Mouse (Mus musculus) midbrain, embryonic 15.5 days (tissue): ENCODE measurements around the gene Cdk14. TPM values are rescaled to one million over a fixed set of nuclear protein-coding genes. Genes with fewer than 3 reads are reported as not detected.

ENCODE experiments used
- ATAC-seq: fragments of 200-750 bp; cut with Nextera tagmentation; replicated peaks from 2 replicates; pipeline ENCODE4 v1.8.0; 2017; ENCODE audit warnings: moderate TSS enrichment
- H3K27ac ChIP-seq: fragments of 300-500 bp; sonication (generic); 2 replicates; pipeline ENCODE4 v1.5.1; 2015; ENCODE audit warnings: mild to moderate bottlenecking, inconsistent platforms
- H3K27me3 ChIP-seq: fragments of 300-500 bp; sonication (generic); replicated peaks from 2 replicates; pipeline ENCODE4 v1.6.1; 2015; ENCODE audit warnings: inconsistent platforms
- H3K36me3 ChIP-seq: fragments of 300-500 bp; sonication (generic); replicated peaks from 2 replicates; pipeline ENCODE4 v1.6.1; 2015; ENCODE audit warnings: inconsistent platforms
- H3K4me1 ChIP-seq: fragments of 300-500 bp; sonication (generic); 2 replicates; pipeline ENCODE4 v1.6.1; 2015; ENCODE audit warnings: inconsistent platforms
- H3K4me2 ChIP-seq: fragments of 300-500 bp; sonication (generic); 2 replicates; pipeline ENCODE4 v1.6.1; 2015; ENCODE audit warnings: inconsistent platforms, mild to moderate bottlenecking, moderate library complexity
- H3K4me3 ChIP-seq: fragments of 300-500 bp; sonication (generic); 2 replicates; pipeline ENCODE4 v1.5.1; 2015; ENCODE audit warnings: mild to moderate bottlenecking, inconsistent platforms
- H3K9ac ChIP-seq: fragments of 300-500 bp; sonication (generic); 2 replicates; pipeline ENCODE4 v1.6.1; 2015; ENCODE audit warnings: mild to moderate bottlenecking, inconsistent platforms
- H3K9me3 ChIP-seq: fragments of 300-500 bp; sonication (generic); 2 replicates; pipeline ENCODE4 v1.6.1; 2016; ENCODE audit warnings: inconsistent platforms
- WGBS: fragments of 180-500 bp; shearing (Covaris S2); methylation state at CpG from one replicate; pipeline ENCODE4 v1.1.7; 2015; ENCODE audit warnings: mixed read lengths; 5-methylcytosine and 5-hydroxymethylcytosine counted together
- polyA plus RNA-seq: library from polyadenylated mRNA; unstranded; fragments of >200 nt; fragmentation: Nextera tagmentation; extraction: Ambion mirVana; gene quantifications from 2 replicates; pipeline ENCODE4 v1.2.1, GENCODE M21; 2015

The Cdk14 gene
- polyA plus RNA-seq, 1 experiment from 2014 or later: 40.9 TPM

GRCm38 (mm10) chr5:4822041-4822440, 598.1 kb downstream of the Cdk14 start:
- Histone ChIP-seq H3K4me1 (peaks cover 18% of the 10 kb centered on the region), H3K9ac (no peak overlapping the region), H3K27ac (peak overlapping the region; percentile 67), H3K4me2 (peak overlapping the region; percentile 36; the same call in 1 of the 2 replicates), H3K9me3 (no peaks in the 10 kb centered on the region), H3K27me3 (no peaks in the 10 kb centered on the region), H3K36me3 (no peaks in the 10 kb centered on the region), H3K4me3 (no peak overlapping the region)
- WGBS: 22% methylated on average over 2 of the region's 2 CpGs
- ATAC-seq: no peak

GRCm38 (mm10) chr5:4821368-4821771, 598.7 kb downstream of the Cdk14 start:
- 7% methylated on average over 8 of the region's 8 CpGs for WGBS
- no peak overlapping the region for H3K4me3 ChIP-seq
- H3K27me3 ChIP-seq: no peaks in the 10 kb centered on the region
- H3K9me3 ChIP-seq: no peaks in the 10 kb centered on the region
- H3K4me1 ChIP-seq: peaks cover 18% of the 10 kb centered on the region
- H3K4me2 ChIP-seq: peak overlapping the region; percentile 36
- ATAC-seq: peak; percentile 58
- H3K36me3 ChIP-seq: no peaks in the 10 kb centered on the region
- peak overlapping the region; percentile 67 for H3K27ac ChIP-seq
- peak overlapping the region; percentile 20 for H3K9ac ChIP-seq

- H3K4me2 ChIP-seq: no peak overlapping the region
- 74% methylated on average over 5 of the region's 5 CpGs for WGBS
- no peak overlapping the region for H3K27ac ChIP-seq
- H3K36me3 ChIP-seq: no peaks in the 10 kb centered on the region
- no peak overlapping the region for H3K9ac ChIP-seq
- H3K4me3 ChIP-seq: no peak overlapping the region
- H3K4me1 ChIP-seq: peaks cover 22% of the 10 kb centered on the region
- H3K27me3 ChIP-seq: no peaks in the 10 kb centered on the region
- no peak for ATAC-seq
- H3K9me3 ChIP-seq: no peaks in the 10 kb centered on the region
Observed at GRCm38 (mm10) chr5:4816981-4817380, 603.1 kb downstream of the Cdk14 start.

- Histone ChIP-seq H3K4me2 (no peak overlapping the region), H3K4me1 (peaks cover 10% of the 10 kb centered on the region), H3K27ac (no peak overlapping the region), H3K36me3 (no peaks in the 10 kb centered on the region), H3K9me3 (no peaks in the 10 kb centered on the region), H3K4me3 (no peak overlapping the region), H3K9ac (no peak overlapping the region), H3K27me3 (no peaks in the 10 kb centered on the region)
- 70% methylated on average over 7 of the region's 7 CpGs for WGBS
- ATAC-seq: no peak
Observed at GRCm38 (mm10) chr5:4814465-4815204, 605.5 kb downstream of the Cdk14 start.

- H3K27me3 ChIP-seq: no peaks in the 10 kb centered on the region
- no peak overlapping the region for H3K9ac ChIP-seq
- no peak overlapping the region for H3K27ac ChIP-seq
- WGBS: 97% methylated on average over 7 of the region's 7 CpGs
- H3K4me1 ChIP-seq: peaks cover 10% of the 10 kb centered on the region
- no peaks in the 10 kb centered on the region for H3K36me3 ChIP-seq
- no peak for ATAC-seq
- no peaks in the 10 kb centered on the region for H3K9me3 ChIP-seq
- H3K4me2 ChIP-seq: no peak overlapping the region
- no peak overlapping the region for H3K4me3 ChIP-seq
Observed at GRCm38 (mm10) chr5:4813357-4813756, 606.8 kb downstream of the Cdk14 start.

- H3K4me3 ChIP-seq: no peak overlapping the region
- WGBS: 18% methylated on average over 13 of the region's 13 CpGs
- H3K27ac ChIP-seq: peak overlapping the region; percentile 79
- no peaks in the 10 kb centered on the region for H3K36me3 ChIP-seq
- H3K27me3 ChIP-seq: no peaks in the 10 kb centered on the region
- no peak overlapping the region for H3K9ac ChIP-seq
- peak; percentile 92 for ATAC-seq
- peaks cover 10% of the 10 kb centered on the region for H3K4me1 ChIP-seq
- no peaks in the 10 kb centered on the region for H3K9me3 ChIP-seq
- H3K4me2 ChIP-seq: peak overlapping the region; percentile 32
Observed at GRCm38 (mm10) chr5:4812036-4812729, 607.9 kb downstream of the Cdk14 start.

GRCm38 (mm10) chr5:4805228-4805627, 614.9 kb downstream of the Cdk14 start:
- Histone ChIP-seq H3K27me3 (no peaks in the 10 kb centered on the region), H3K9me3 (no peaks in the 10 kb centered on the region), H3K27ac (no peak overlapping the region), H3K4me3 (no peak overlapping the region), H3K4me2 (no peak overlapping the region), H3K9ac (no peak overlapping the region), H3K4me1 (peaks cover 10% of the 10 kb centered on the region), H3K36me3 (no peaks in the 10 kb centered on the region)
- no peak for ATAC-seq
- WGBS: 50% methylated on average over 4 of the region's 4 CpGs

- no peak overlapping the region for H3K4me2 ChIP-seq
- H3K27ac ChIP-seq: no peak overlapping the region
- H3K4me1 ChIP-seq: peaks cover 10% of the 10 kb centered on the region
- no peak overlapping the region for H3K9ac ChIP-seq
- WGBS: 77% methylated on average over 5 of the region's 5 CpGs
- no peaks in the 10 kb centered on the region for H3K27me3 ChIP-seq
- no peak overlapping the region for H3K4me3 ChIP-seq
- ATAC-seq: no peak
- H3K9me3 ChIP-seq: no peaks in the 10 kb centered on the region
- no peaks in the 10 kb centered on the region for H3K36me3 ChIP-seq
Observed at GRCm38 (mm10) chr5:4803708-4804107, 616.4 kb downstream of the Cdk14 start.

GRCm38 (mm10) chr5:4801971-4802370, 618.1 kb downstream of the Cdk14 start:
- Histone ChIP-seq H3K4me2 (no peak overlapping the region), H3K9me3 (no peaks in the 10 kb centered on the region), H3K4me3 (no peak overlapping the region), H3K27ac (no peak overlapping the region), H3K4me1 (peaks cover 10% of the 10 kb centered on the region), H3K36me3 (no peaks in the 10 kb centered on the region), H3K27me3 (no peaks in the 10 kb centered on the region), H3K9ac (no peak overlapping the region)
- no peak for ATAC-seq

- no peaks in the 10 kb centered on the region for H3K9me3 ChIP-seq
- H3K27me3 ChIP-seq: no peaks in the 10 kb centered on the region
- no peak overlapping the region for H3K4me2 ChIP-seq
- ATAC-seq: peak; percentile 80
- H3K4me3 ChIP-seq: no peak overlapping the region
- H3K9ac ChIP-seq: peak overlapping the region; percentile 14; the same call in 1 of the 2 replicates
- peaks cover 10% of the 10 kb centered on the region for H3K4me1 ChIP-seq
- H3K27ac ChIP-seq: 0 out of 2 replicates have a peak overlapping the region, but pooled peaks have one; percentile 40
- H3K36me3 ChIP-seq: no peaks in the 10 kb centered on the region
- WGBS: 29% methylated on average over 8 of the region's 8 CpGs
Observed at GRCm38 (mm10) chr5:4801096-4801850, 618.8 kb downstream of the Cdk14 start.

GRCm38 (mm10) chr5:4791219-4791618, 628.9 kb downstream of the Cdk14 start:
- Histone ChIP-seq H3K36me3 (no peaks in the 10 kb centered on the region), H3K27ac (no peak overlapping the region), H3K9me3 (no peaks in the 10 kb centered on the region), H3K4me1 (peaks cover 4% of the 10 kb centered on the region; the same call in 1 of the 2 replicates), H3K4me2 (no peak overlapping the region), H3K9ac (no peak overlapping the region), H3K4me3 (no peak overlapping the region), H3K27me3 (no peaks in the 10 kb centered on the region)
- WGBS: 91% methylated on average over 3 of the region's 3 CpGs
- ATAC-seq: no peak

GRCm38 (mm10) chr5:4790265-4790664, 629.8 kb downstream of the Cdk14 start:
- no peaks in the 10 kb centered on the region for H3K27me3 ChIP-seq
- ATAC-seq: no peak
- peaks cover 4% of the 10 kb centered on the region; the same call in 1 of the 2 replicates for H3K4me1 ChIP-seq
- H3K4me3 ChIP-seq: no peak overlapping the region
- no peaks in the 10 kb centered on the region for H3K9me3 ChIP-seq
- no peak overlapping the region for H3K27ac ChIP-seq
- 60% methylated on average over 4 of the region's 4 CpGs for WGBS
- H3K36me3 ChIP-seq: no peaks in the 10 kb centered on the region
- no peak overlapping the region for H3K9ac ChIP-seq
- no peak overlapping the region for H3K4me2 ChIP-seq
